Mouse (Mus musculus) adrenal gland, postnatal 14 days (tissue): ENCODE data around the gene Sh3d19. TPM values are rescaled to one million over a fixed set of nuclear protein-coding genes. Genes with fewer than 3 reads are reported as not detected.
"Not testable (repeated sequence)": the region's sequence is repeated elsewhere in the genome, so short reads cannot be mapped to it uniquely, and the experiment has no call there.

Source experiments
- DNase-seq: peaks from one replicate; pipeline ENCODE4 v3.0.0; 2021; ENCODE audit warnings: mixed read lengths
- total RNA-seq: library from RNA; stranded (reverse); gene quantifications from 2 replicates; pipeline ENCODE4 v1.2.3, GENCODE M21; 2021

The Sh3d19 gene
- total RNA-seq, 1 experiment from 2014 or later, result 24.2 TPM

DNA sequence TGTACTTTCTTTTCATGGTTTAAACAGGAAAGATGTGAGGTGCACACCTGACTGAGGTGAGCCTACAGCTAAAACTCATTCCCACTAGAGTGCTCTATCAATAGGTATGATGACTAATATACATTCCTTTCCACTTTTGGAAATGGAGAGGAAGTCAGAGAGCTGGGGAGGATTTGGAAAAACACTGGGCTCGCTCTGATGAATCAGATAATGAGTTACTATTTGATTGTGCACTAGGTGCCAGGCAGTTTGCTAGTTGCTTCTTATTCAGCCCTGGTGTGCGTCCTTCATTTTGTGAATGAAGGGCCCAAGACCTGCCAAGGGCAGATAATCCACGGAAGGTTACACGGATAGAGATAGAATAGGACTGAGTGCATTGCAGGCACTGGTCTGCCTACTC is 9.1 kb downstream of the Sh3d19 start:
- DNase-seq, result no peak

DNA sequence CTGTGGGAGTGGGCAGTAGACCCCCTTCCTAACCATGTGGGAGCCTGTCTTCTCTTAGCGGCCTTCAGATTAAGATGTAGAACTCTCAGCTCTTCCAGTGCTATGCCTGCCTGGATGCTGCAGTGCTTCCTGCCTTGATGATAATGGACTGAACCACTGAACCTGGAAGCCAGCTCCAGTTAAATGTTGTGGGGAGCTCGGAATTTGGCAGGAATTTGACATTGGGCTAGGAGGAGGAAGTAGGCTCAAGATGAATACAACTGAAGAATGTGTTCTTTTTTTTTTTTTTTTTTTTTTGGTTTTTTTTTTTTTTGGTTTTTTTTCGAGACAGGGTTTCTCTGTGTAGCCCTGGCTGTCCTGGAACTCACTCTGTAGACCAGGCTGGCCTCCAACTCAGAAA is 10.9 kb downstream of the Sh3d19 start:
- not testable (repeated sequence) for DNase-seq

DNA sequence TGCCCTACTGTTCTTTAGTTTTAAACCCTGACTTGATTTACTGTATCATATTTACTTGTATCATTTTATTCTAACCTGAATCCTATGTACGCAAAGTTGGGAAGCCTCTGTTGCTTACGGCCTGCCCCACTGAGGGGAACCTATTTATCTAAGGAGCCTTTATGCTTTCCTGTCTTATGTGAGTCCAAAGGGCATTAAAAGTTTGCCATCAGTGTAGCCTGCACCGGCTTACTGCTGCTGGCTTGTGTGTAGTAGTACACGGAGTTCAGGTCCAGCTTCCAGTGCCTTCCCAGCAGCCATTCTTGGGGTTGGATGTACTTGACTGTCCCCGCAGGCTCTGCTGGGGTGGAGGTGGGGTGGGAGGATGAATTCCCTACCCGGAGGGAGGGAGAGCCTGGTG is 13.6 kb downstream of the Sh3d19 start:
- DNase-seq, result no peak

DNA sequence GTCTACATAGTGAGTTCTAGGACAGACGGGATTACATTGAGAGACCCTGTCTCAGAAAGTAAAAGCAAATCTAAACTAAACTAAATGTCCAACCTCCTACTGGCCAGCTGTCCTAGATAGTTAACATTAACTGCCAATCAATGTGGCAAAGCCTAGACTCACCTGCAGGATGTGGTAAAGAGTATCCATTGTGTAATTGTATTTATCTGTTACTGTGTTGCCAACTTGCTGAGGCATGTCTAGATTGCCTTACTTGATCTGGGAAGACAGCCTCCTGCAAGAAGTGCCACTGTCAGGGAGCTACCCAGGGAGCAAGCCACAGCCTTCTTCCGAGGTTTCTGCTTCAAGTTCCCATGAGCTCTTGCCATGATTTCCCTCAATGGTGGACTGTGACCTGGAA is 16.3 kb downstream of the Sh3d19 start:
- DNase-seq, result no peak

DNA sequence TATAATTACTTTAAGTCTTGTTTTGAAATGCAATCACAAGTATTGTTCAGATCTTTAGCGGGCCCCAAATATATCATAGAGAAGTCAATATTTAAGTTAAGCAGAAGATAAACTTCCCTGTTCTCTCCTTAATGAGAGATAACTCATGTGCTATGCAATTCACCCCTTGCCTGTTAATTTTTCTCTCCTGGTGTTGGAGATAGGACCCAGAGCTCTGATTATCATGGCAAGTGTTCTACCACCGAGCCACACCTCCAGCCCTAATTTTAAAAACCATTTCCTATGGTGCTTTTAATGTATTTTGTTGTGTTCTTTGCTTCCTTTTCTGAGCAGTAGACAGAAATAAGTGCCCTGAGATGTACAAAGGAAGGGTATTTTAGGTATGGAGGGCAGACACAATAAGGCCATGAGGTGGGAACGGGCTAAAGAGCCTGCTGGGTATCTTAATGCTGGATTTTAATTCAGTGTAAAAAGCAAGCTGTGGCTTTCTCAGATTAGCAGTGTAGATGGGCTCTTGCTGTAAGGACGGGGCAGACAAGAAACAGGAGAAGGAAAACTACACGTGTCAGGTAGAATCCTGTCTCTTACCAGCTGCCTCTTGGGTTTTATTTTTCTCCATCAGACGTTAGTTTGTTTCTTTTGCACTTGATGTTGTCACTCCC is 20.4 kb downstream of the Sh3d19 start:
- no peak for DNase-seq

DNA sequence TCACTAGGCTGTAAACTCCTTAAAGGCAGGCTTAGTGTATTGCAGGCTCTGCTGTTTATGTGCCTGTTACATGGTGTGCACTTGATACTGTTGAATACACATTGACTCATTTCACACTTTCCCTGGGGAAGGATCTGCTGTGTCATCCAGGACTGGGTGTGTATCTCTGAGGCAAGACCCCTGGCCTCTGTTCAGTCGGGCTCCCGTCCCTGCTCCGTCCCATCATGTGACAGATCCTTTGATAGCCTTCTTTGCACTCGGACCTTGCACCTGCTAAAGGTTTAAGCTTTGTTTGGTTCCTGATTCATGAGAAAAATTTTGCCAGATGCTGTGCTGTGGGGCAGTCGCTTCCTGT is 20.9 kb downstream of the Sh3d19 start:
- no peak for DNase-seq

DNA sequence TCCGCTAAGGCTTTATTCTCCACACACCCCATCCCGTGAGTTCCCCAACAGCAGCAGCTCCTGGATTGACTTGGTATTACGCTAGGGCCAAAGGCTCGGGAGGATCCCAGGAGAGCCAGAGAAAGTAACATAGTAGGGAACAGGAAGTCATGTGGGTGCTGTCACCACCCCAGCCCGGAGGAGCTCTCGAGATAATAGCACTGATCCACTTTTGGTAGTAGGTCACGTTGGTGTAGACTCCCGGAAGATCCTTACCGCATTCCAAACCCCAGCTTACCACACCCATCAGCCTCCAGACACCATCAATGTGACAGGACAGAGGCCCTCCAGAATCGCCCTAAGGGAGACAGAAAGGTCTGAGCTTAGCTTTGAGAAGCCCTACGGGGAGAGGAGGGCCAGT is 22.8 kb downstream of the Sh3d19 start:
- DNase-seq, result no peak

DNA sequence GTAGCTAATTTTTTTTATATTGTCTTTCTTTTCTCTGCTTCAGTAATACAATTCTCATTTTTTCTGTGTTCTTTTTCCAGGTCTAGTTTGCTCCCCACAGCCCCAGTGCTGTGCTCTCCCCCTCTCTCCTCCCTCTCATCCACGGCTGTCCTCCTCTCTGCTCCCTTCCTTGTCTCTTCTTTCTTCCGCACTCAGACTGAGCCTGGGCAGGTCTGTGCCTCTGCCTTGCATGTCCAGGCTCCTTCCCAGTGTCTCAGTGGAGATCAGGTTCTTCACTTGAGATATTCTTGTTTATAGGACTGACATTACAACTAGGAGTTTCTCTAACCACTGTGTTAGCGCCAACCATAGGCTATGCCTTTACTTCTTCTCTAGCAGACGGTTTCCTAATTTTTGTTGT is 23.7 kb downstream of the Sh3d19 start:
- no peak for DNase-seq

DNA sequence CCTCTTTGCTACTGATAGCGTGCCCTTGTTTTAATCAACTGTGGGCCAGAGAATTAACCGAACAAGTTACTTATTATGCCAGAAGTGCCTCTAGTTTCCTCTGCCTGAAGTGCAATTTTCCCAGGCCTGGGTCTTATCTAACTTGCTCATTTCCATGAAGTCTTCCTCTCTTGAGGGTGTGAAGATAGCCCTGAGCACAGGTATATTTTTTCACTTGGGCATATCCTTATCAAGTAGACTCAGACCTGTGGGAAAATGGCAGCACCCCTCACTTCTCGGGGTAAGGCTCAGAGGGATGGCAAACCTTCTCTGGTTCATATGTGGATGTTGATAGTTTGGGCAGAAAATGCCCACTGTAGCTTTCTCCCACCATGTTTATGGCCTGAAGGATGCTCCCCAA is 30.4 kb downstream of the Sh3d19 start:
- DNase-seq, result no peak

DNA sequence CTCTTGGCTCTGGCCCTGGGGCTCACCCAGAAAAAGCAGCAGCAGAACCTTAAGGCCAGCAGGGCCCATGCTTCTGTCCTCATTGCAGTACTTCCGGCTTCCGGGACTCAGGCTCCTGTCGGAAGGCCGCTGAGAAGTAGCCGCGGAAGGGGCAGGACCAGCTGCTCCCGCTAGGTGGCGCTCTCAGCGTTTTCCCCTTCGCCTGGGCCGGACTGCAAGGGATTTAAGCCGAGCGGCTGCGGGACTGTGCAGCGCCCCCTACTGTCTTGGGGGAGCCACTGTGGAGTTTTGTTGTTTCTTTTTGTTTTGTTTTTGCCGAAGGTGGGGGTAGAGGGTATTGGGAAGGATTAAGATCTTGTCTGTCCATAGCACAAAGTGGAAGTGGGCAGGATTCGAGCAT is 31.5 kb downstream of the Sh3d19 start, which contains the start of gene Prss48:
Gene Prss48 (minus strand): TSS at position 69 of the 400 bp plus-strand sequence.
- peak; percentile 17 for DNase-seq

DNA sequence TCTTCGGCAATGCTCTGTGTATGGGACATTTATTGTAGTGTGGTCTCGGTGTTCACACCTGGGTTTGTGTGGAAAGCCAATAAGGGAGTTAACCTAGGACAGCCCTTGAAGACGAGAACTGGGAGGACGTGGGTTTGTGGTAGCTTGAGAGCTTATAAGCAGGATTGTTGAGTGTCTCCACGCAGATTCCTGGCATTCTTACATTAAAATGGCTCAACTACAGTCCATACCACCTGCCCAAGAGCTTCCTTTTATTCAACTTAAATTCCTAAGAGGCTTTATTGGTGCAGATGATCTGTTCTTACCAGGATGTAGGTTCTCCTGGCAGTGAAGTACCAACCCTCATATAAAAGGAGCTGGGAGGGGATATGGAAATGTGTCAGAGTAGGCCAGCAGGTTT is 32.0 kb downstream of the Sh3d19 start:
- DNase-seq, result no peak

DNA sequence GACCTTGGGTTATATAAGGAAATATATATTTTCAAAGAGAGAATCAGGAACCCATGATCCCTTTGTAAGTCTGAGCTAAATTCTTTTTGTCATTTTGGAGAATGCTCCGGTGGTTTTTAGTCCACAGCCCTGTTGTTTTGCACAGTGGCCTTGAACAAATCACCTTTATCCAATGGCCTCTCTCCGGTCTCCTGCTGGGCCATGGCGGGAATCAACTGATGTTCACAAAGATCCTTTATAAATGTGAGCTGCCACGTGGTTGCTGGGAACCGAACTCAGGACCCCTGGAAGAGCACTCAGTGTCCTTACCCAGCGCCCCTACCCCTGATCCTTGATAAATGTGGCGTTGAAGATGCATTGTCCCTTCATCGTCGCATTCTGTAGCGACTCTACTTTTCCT is 33.8 kb downstream of the Sh3d19 start:
- DNase-seq, result no peak

DNA sequence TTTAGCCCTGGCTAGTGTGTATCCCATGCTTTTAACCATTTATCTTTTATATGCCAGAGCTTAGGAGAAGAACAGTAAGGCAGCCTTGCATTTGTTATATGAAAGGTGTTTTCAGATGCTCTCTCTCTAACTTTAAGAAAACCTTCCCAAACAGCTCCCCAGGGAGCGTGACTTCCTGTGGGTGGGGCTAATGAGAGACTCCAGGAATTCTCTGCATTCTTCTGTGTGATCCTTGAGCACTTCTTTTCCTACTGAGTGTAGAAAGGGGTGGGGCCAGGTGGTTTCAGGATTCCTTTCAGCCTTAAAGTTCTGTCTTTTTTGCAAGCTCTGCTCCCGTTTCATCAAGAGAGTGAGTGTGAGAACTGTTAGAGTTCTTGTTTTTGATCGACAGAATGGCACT is 39.7 kb downstream of the Sh3d19 start:
- DNase-seq, result peak; percentile 12

DNA sequence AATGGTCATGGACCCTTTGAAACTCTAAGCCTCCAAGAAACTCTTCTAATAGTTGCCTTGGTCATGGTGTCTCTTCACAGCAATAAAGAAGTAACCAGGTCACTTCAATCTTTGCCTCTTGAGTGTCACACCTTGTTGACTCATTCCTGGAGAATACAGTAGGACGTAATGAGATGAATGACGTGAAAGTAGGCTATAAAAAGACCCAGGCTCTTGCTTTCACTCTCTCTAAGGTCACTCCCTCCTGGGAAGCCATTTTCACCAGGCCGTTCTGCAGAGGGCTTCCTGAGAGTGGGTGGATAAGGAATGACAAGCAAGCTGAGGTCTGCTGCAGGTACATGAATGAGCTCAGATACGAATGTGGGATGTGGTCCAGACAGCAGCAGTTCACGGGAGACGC is 40.5 kb downstream of the Sh3d19 start:
- DNase-seq, result no peak

DNA sequence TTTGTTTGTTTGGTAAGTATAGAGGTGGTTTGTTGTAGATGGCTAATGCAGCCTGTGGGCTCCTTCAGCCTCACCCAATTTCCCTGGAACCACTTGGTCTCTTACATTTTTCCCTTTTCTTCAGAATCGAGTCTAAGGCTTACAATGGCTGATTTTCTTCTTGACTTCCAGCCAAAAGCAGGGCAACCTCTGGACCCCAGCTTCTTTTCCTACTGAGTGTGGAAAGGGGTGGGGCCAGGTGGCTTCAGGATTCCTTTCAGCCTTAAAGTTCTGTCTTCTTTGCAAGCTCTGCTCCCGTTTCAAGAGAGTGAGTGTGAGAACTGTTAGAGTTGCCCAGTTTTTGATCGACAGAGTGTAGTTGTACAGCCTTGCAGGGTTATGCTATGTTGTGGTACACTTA is 40.9 kb downstream of the Sh3d19 start:
- no peak for DNase-seq

DNA sequence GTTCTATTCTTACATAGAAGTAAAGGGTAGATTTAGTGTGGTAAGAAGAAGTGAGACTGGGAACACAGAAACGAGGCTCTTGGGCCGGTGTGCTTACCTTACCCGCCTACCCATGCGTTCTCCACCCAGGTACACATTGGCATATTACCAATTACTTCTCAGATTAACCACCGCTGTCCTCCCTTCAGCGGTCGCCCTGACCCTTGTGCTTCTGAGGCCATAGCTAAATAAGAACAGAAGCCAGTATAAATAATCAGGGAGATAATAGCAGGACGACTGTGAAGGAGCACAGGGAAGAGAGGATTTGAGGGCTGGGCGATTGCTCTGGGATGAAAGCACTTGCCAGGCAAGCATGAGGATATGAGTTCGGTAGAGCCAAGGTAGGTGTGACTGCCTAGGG is 42.9 kb downstream of the Sh3d19 start:
- no peak for DNase-seq

DNA sequence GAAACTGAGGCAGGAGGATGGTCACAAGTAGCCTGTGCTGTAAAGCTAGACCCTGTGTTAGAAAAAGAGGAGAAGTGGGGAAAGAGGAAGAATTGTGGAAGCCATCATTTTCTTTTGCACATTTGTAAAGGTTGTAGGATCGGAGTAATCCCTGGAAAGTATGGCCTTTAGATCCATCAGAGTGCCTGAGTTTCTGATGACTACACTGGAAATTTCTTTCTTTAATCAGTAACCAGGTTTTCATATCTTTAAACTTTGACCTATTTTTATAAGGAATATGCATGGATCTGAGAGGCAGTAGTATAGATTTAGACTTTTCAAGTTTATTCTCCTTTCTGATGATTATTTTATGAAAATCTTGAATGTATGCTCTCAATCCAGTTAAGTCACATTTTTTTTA is 46.1 kb downstream of the Sh3d19 start:
- DNase-seq, result no peak

DNA sequence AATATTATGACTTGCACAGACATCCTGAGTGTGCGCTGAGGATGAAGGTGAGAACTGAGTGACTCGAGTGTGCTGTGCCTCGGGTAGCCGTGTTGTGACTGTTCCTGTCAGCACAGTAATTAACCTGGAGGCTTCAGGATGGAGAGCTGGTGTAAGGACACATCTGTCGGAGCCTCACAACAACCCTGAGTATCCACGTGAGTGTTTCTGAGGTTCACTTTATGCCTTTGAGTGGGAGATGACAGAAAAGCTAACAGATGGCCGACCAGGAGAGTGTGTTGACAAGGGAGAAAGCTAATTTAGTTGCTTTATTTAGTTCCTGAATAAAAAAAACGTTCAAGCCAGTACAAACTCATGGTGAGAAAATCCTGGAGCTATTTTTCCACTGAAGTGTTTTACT is 46.6 kb downstream of the Sh3d19 start:
- no peak for DNase-seq

DNA sequence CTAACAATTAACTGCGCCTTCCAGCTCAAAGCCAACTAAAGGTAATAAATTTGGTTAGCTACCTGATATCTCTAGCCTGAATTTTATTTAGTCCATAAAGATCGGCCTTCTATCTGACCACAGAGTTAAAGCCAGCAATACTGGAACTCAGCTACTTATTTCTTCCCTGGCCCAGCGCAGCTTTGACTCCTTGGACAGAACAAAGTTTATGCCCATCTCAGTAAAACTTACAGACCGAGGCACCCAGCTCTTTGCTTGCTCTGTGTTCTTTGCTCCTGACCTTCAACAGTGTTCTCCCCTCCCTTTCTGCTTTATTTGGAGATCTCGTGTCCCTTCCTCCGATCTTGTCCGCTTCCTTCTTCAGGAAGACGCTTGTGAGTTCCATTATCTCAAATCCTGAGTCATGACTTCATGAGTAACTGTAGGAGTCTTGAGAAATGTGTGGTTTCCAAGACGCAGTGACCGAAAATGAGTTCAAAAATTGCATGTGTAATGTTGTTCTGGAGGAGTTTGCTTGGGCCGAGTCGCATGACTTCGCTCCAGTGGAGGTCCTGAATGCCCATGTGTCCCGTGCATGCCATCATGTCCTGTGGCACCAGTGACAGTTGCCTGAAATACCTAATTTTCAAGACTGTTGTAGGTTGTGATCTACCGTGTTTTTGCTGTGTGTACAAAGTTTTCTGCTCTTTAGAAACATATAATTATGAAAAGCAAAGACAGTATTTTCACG is 50.2 kb downstream of the Sh3d19 start:
- DNase-seq, result no peak

DNA sequence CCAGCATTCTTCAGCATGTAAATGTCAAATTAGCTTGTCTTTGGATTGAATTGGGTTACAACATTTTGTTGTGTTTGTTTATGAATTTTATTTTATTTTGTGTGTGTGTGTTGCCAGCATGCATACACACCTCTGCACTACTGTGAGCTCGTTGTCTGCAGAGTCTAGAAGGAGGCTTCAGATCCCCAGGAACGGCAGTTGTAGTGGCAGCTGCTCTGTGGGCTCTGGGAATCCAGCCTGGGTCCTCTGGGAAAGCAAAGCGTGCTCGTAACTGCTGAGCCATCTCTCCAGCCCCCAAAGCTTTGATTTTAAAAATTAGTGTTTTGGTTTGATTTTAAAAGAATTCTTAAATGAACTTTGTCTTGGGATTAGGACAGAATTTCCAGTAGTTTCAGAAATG is 50.7 kb downstream of the Sh3d19 start:
- DNase-seq, result no peak

DNA sequence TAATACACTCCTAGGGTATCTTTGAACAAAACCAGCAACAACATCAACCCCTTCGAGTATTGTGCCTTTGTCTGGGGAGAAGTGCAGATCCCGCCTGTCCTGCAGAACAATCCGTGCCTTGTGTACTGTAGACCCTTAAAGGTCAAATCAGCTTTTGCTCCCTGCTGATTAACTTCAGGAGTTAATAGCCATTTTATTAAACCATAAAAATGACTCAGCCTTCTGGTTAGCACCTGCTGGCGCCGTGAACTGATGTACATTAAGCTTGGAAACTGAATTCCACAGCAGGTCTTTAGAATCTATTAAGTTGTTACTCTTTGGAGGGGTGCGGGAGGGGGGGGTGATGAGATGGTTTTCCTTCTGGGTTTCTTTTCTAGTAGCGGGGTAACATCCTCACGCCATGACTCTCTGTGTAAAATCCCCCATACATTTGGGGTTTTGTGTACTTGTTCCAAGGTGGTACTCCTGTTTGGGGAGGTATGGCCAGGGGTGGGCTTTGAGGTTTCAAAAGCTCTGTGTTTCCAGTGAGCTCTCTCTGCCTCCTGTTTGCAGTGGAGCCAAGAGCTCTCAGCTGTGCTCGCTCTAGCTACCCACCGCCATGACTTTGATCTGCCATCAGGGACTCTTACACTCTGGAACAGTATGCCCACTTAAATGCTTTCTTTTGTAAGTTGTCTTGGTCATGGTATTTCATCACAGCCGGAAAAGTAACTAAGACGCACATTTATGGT is 53.3 kb downstream of the Sh3d19 start:
- no peak for DNase-seq

DNA sequence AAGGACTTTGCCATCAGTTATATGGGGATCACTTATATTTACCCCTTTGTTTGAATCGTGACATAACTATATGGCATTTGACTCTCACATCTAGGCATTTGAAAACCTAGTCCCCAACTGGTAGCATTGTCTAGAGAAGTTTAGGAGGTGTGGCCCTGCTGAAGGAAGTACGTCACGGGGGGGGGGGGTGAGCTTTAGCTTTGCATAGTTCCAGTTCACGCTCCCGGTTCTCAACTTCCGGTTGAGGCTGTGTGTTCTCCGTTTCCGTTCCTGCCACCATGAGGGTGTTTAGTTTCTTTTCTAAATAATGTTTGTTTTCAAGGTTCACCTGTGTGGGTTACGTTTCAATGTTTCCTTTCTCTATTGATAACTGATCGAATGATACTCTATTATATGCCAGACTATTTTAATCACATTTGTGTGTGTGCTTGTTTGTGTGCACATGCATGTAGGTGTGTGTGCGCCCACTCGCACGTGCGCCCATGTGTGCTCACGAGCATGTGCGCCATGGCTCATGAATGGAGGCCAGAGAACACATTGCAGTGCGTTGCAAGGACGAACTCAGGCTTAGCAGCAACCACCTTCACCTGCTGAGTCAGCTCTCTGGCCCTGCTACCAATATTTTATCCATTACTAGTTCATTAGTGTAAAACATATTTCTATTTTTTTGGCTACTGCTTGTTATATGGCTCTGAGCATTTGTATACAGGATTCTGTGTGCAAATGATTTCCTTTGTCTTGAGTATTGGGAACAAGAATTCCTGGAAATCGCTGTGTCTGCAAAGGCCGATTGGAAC is 54.6 kb downstream of the Sh3d19 start:
- DNase-seq, result no peak
